Mouse (Mus musculus) small intestine, adult 2 months (tissue): ENCODE measurements around the gene Asic2.

Source experiments
- CTCF ChIP-seq: fragments of 200-500 bp; IDR thresholded peaks from 2 replicates; pipeline ENCODE4 v1.5.1; 2012; ENCODE audit warnings: low read depth, mild to moderate bottlenecking, control low read depth, inconsistent platforms, low read length, moderate library complexity, mixed read lengths; ENCODE audit not compliant: insufficient replicate concordance, insufficient read length; ENCODE audit errors: extremely low read depth
- POLR2A ChIP-seq: fragments of 200-500 bp; IDR thresholded peaks from 2 replicates; pipeline ENCODE4 v1.6.1; 2012; ENCODE audit warnings: low read depth, mild to moderate bottlenecking, control low read depth, inconsistent platforms, low read length, moderate library complexity

DNA sequence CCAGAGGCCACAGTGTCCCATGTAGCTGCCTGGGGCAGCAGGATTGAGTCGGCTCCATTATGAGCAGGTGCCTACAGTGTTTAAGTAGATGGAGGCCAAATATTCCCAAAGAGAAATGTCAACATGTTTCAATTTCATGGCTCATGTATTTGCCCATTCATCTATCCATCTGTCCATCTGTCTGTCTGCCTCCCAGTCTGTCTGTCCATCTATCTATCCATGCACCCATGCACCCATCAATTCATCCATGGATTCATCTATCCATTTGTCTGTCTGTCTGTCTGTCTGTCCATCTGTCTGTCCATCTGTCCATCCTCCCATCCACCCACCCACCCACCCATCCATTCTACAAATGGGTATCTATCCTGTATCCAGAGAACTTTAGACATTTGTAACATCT is 861.3 kb downstream of the Asic2 start:
- TF ChIP-seq POLR2A (no peak), CTCF (no peak)
